Mouse (Mus musculus) layer of hippocampus, adult 2 months (tissue): ENCODE results near the gene Gm28576. TPM values are rescaled to one million over a fixed set of nuclear protein-coding genes. Genes with fewer than 3 reads are reported as not detected.
"Not testable (repeated sequence)": the region's sequence is repeated elsewhere in the genome, so short reads cannot be mapped to it uniquely, and the experiment has no call there.

ENCODE experiments used
- DNase-seq, 2 experiments: peaks; one replicate each; pipeline ENCODE4 v3.0.0; 2022; ENCODE audit warnings: low spot score in 2 of 2
- H3K27ac ChIP-seq: fragments of 200-600 bp; 2 replicates; pipeline ENCODE4 v1.8.1; 2022
- H3K4me3 ChIP-seq: fragments of 200-600 bp; 2 replicates; pipeline ENCODE4 v1.8.1; 2022; ENCODE audit warnings: mild to moderate bottlenecking
- long read RNA-seq, 2 experiments: library from polyadenylated mRNA; stranded (forward); transcript quantifications; one replicate each; pipeline ENCODE4 v2.0.0; 2021; ENCODE audit warnings: borderline mapping rate in 2 of 2
- total RNA-seq, 2 experiments: library from RNA; stranded (reverse); gene quantifications; 2 replicates each; pipeline ENCODE4 v1.2.3; 2021

Gene Gm28576
- not detected for total RNA-seq
- long read RNA-seq, experiment 1 = 0 reads
- long read RNA-seq, experiment 2 = 0 reads

- not testable (repeated sequence) for H3K27ac ChIP-seq, DNase-seq
These were observed at the start of gene Gm28576 for GRCm38 (mm10) chrY:7722641-7723040. Gene Gm28576, plus strand, starts transcription at chrY:7722941.

More at GRCm38 (mm10) chrY:7722641-7723040, at the start of gene Gm28576:
- not testable (repeated sequence) for H3K4me3 ChIP-seq

Other genes starting within 250 kb of the Gm28576 start
- under 1 TPM; 0.10 to 0.13 TPM for gene Gm20826, start 84.5 kb upstream of the Gm28576 start, total RNA-seq